Mouse (Mus musculus): ENCODE results near the gene Hist1h4m. TPM values are rescaled to one million over a fixed set of nuclear protein-coding genes. Genes with fewer than 3 reads are reported as not detected.
A peak's percentile ranks its signal among the peaks of the same experiment; 100 is the strongest.
"Not testable (repeated sequence)": the region's sequence is repeated elsewhere in the genome, so short reads cannot be mapped to it uniquely, and the experiment has no call there.

Gene Hist1h4m
- polyA plus RNA-seq, 1 experiment from 2014 or later, result not detected

DNA sequence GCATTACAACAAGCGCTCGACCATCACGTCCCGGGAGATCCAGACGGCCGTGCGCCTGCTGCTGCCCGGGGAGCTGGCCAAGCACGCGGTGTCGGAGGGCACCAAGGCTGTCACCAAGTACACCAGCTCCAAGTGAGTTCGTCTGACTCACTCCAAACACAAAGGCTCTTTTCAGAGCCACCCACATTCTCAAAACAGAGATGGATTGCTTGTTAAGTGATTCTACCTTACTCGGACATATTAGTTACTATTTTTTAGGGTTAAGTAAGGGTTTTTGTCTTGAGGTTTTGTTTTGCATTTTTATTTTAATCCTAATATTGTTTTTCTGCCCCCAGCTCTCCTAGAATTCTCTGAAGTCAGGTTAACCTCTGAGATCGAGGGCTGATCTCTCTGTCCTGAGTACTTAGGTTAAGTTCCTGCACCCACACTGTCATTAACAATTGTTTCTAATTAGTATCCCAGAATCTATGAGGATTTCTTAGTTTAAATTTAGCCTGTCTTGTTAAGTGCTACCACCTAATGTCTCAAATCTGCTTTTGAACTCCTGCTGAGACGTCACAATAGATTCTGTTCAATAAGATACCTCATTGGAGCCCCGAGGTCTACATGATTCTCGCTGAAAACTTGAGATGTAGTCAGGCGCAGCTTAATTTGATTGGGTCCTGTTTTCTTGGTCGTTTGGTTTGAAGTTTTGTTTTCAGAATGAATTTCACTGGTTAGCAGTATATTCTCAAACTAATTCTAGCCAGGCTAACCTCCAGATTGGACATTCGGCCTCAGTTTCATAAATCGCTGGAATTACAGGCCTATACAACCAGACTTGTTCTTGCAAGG, 23.6 kb upstream of the Hist1h4m start:
- H3K27ac ChIP-seq (ENCODE audit: low read length), result no peak overlapping the region
- 27% methylated on average over 13 of the region's 21 CpGs for WGBS
- no peak overlapping the region for H3K9ac ChIP-seq (replicated peaks; ENCODE audit: low read depth)
- TF ChIP-seq CTCF (IDR thresholded peaks at IDR 0.05) (no peak), EP300 (IDR thresholded peaks at IDR 0.05) (no peak)
- ATAC-seq, result peak; percentile 24
- no peaks in the 10 kb centered on the region for H3K27me3 ChIP-seq (replicated peaks; ENCODE audit: insufficient read depth, low read length)
- peak; percentile 27 for DNase-seq (ENCODE audit: low spot score)
- peak overlapping the region; percentile 47; the same call in 1 of the 2 replicates for H3K4me2 ChIP-seq (replicated peaks; ENCODE audit: low read depth, low read length)
- H3K4me1 ChIP-seq (ENCODE audit: insufficient read depth, low read depth, low read length), result no peaks in the 10 kb centered on the region
- H3K4me3 ChIP-seq (ENCODE audit: low read depth, low read length), result peak overlapping the region; percentile 33; the same call in 1 of the 2 replicates
- no peaks in the 10 kb centered on the region for H3K9me3 ChIP-seq (ENCODE audit: low read length)
- no peaks in the 10 kb centered on the region for H3K36me3 ChIP-seq (ENCODE audit: insufficient read depth, low read length)

DNA sequence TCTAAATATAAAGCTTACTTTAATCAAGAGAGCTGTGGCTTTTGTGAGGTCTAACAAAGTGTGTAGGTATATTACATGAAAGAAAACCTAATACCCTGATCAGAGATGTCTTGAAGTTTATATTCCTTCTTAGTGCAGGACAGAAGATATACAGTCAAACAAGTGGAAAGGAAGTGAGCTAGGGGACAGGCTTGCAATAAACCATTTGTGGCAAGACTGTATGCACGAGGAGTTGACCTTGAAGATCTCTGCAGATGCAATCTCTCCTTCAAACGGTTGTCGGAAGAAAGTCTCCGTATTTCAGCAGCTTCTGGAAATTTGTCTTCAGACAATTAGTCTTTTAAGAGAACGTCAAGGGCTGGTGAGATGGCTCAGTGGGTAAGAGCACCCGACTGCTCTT, 21.6 kb upstream of the Hist1h4m start:
- H3K4me3 ChIP-seq (ENCODE audit: low read depth, low read length), result no peak overlapping the region
- no peaks in the 10 kb centered on the region for H3K4me1 ChIP-seq (ENCODE audit: insufficient read depth, low read depth, low read length)
- ATAC-seq (no peak), DNase-seq (ENCODE audit: low spot score) (peak; percentile 3)
- H3K4me2 ChIP-seq (replicated peaks; ENCODE audit: low read depth, low read length), result no peak overlapping the region
- H3K27ac ChIP-seq (ENCODE audit: low read length), result no peak overlapping the region
- no peak overlapping the region for H3K9ac ChIP-seq (replicated peaks; ENCODE audit: low read depth)
- no peaks in the 10 kb centered on the region for H3K36me3 ChIP-seq (ENCODE audit: insufficient read depth, low read length)
- no peaks in the 10 kb centered on the region for H3K9me3 ChIP-seq (ENCODE audit: low read length)
- TF ChIP-seq CTCF (IDR thresholded peaks at IDR 0.05) (no peak), EP300 (IDR thresholded peaks at IDR 0.05) (no peak)
- 45% methylated on average over 6 of the region's 6 CpGs for WGBS
- no peaks in the 10 kb centered on the region for H3K27me3 ChIP-seq (replicated peaks; ENCODE audit: insufficient read depth, low read length)

DNA sequence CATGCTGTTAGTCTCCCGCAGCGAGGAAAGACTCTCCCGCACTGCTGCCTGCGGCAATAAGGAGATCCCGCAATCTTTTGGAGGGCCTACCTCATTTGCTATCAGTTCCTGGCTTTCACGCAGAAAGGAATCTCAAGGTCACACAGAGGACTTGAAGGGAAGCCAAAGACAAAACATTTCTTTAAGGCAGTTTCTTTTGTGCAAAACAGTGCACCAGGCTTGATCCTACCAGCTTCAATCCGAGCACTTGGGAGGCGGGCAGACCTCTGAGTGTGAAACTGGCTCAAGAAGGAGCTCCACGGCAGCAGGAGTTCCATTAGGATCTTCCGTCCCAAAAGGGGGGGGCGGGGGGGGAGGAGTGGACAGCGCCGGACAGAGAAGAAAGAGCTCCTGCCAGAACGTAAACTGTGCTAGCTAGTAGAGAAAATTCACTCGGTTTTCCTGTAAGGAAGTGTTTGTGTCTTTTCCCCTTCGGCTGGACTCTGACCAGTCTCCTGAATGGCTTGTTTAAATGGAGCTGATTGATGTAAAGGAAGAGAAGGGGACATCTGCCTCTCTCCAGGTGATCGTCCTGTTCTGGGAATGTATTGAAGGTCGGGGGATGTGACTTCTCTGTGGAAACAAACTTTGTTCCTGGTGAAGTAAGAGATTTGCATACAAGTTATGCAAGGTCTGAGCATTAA, 20.8 kb upstream of the Hist1h4m start:
- no peaks in the 10 kb centered on the region for H3K4me1 ChIP-seq (ENCODE audit: insufficient read depth, low read depth, low read length)
- H3K27ac ChIP-seq (ENCODE audit: low read length), result no peak overlapping the region
- 9% methylated on average over 17 of the region's 18 CpGs for WGBS
- DNase-seq (ENCODE audit: low spot score), result peak; percentile 15
- H3K4me3 ChIP-seq (ENCODE audit: low read depth, low read length), result peak overlapping the region; percentile 19
- no peak for ATAC-seq
- H3K27me3 ChIP-seq (replicated peaks; ENCODE audit: insufficient read depth, low read length), result no peaks in the 10 kb centered on the region
- no peaks in the 10 kb centered on the region for H3K36me3 ChIP-seq (ENCODE audit: insufficient read depth, low read length)
- no peak for TF ChIP-seq CTCF (IDR thresholded peaks at IDR 0.05)
- TF ChIP-seq EP300 (IDR thresholded peaks at IDR 0.05), result no peak
- no peak overlapping the region for H3K9ac ChIP-seq (replicated peaks; ENCODE audit: low read depth)
- H3K9me3 ChIP-seq (ENCODE audit: low read length), result no peaks in the 10 kb centered on the region
- peak overlapping the region; percentile 52 for H3K4me2 ChIP-seq (replicated peaks; ENCODE audit: low read depth, low read length)

DNA sequence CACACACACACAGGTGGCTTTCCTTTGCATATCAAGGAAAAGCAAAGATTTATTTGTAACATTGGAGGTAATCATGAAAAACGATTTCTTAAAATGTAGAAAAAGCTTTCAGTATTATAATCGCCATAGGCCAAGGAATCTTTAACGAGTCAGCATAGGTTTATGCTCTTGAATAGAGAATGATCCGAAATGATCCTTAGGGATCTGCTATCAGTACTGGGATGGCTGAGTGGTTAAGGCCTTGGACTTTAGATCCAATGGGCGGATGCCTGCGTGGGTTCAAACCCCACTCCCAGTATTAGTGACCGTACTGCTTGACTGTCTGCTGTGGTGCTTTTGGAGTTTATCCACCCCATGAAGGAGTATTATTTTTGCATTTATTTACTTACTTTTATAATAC, 16.0 kb upstream of the Hist1h4m start:
- no peak for TF ChIP-seq CTCF (IDR thresholded peaks at IDR 0.05)
- no peak for TF ChIP-seq EP300 (IDR thresholded peaks at IDR 0.05)
- H3K9me3 ChIP-seq (ENCODE audit: low read length), result no peaks in the 10 kb centered on the region
- DNase-seq (ENCODE audit: low spot score), result no peak
- no peaks in the 10 kb centered on the region for H3K4me1 ChIP-seq (ENCODE audit: insufficient read depth, low read depth, low read length)
- no peaks in the 10 kb centered on the region for H3K36me3 ChIP-seq (ENCODE audit: insufficient read depth, low read length)
- no peak for ATAC-seq
- H3K27ac ChIP-seq (ENCODE audit: low read length), result no peak overlapping the region
- H3K27me3 ChIP-seq (replicated peaks; ENCODE audit: insufficient read depth, low read length), result no peaks in the 10 kb centered on the region
- WGBS, result 91% methylated on average over 7 of the region's 7 CpGs
- H3K4me2 ChIP-seq (replicated peaks; ENCODE audit: low read depth, low read length), result no peak overlapping the region
- no peak overlapping the region for H3K4me3 ChIP-seq (ENCODE audit: low read depth, low read length)
- no peak overlapping the region for H3K9ac ChIP-seq (replicated peaks; ENCODE audit: low read depth)

DNA sequence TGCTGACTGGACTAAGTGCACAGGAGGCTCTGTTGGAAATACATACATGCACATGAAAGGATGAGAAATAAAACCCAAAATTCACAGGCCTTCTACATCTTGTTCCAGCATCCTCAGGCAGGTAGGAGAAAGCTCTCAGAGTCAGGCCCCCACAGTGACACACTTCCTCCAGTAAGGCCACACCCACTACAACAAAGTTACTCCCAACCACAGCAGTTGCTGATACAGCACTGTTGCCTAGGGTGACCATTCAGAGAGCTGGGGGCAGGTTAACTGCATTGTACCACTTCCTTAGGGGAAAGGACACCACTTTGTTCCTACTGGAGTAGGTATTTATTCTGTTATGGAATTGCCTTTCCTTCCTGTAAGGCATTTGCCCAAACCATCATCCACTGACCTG, 14.4 kb upstream of the Hist1h4m start:
- DNase-seq (ENCODE audit: low spot score); H3K4me1 ChIP-seq (ENCODE audit: insufficient read depth, low read depth, low read length); H3K27me3 ChIP-seq (replicated peaks; ENCODE audit: insufficient read depth, low read length); ATAC-seq; H3K9me3 ChIP-seq (ENCODE audit: low read length); H3K4me3 ChIP-seq (ENCODE audit: low read depth, low read length); H3K9ac ChIP-seq (replicated peaks; ENCODE audit: low read depth); H3K36me3 ChIP-seq (ENCODE audit: insufficient read depth, low read length); H3K4me2 ChIP-seq (replicated peaks; ENCODE audit: low read depth, low read length); H3K27ac ChIP-seq (ENCODE audit: low read length): not testable (repeated sequence)

DNA sequence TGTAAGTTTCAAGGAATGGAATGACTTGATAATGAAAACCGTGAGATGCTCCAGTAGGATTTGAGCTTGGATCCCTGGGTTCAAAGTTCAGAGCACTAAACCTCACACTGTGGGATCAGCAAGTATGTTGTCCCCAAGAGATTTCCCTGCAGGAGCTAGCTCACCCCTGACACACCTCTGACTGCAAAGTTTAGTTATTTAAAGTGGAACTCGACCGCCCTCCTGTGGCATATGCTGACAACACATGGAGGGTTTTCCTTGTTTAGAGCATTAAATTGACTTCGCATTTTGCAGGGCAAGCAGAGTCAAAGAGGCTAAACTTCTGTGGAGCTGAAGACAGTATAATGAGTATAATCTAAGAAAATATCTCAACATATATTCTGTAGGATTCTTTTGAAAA, 8.5 kb upstream of the Hist1h4m start:
- H3K4me1 ChIP-seq (ENCODE audit: insufficient read depth, low read depth, low read length); H3K27ac ChIP-seq (ENCODE audit: low read length); H3K4me3 ChIP-seq (ENCODE audit: low read depth, low read length); H3K27me3 ChIP-seq (replicated peaks; ENCODE audit: insufficient read depth, low read length); H3K9me3 ChIP-seq (ENCODE audit: low read length); H3K9ac ChIP-seq (replicated peaks; ENCODE audit: low read depth); H3K4me2 ChIP-seq (replicated peaks; ENCODE audit: low read depth, low read length); H3K36me3 ChIP-seq (ENCODE audit: insufficient read depth, low read length); DNase-seq (ENCODE audit: low spot score): not testable (repeated sequence)
- WGBS, result no CpG with 5 or more reads among the region's 4 CpGs
- peak; percentile 85 for ATAC-seq

DNA sequence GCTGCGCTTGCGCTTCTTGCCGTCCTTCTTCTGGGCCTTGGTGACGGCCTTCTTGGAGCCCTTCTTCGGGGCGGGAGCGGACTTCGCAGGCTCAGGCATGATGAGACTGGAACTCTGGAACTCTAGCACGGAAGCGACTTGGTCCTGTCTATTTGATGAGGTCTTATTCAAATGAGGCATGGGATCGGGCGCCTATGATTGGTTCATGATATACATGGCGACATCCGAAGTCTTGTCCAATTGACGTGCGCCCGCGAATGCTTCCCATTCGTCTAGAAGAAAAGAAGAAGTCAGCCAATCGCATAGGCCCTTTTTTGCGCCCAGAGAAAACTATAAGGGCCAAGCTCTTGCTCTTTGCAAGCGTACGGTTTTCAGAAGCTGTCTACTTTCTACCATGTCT, 1.5 kb upstream of the Hist1h4m start, which contains the start of the genes Hist1h2bq and Hist1h2ao:
Gene Hist1h2bq (minus strand): TSS at position 125 of the 400 bp plus-strand sequence.
Gene Hist1h2ao (plus strand): TSS at position 393 of the 400 bp plus-strand sequence.
- not testable (repeated sequence) for H3K4me1 ChIP-seq (ENCODE audit: insufficient read depth, low read depth, low read length); H3K9ac ChIP-seq (replicated peaks; ENCODE audit: low read depth); H3K27ac ChIP-seq (ENCODE audit: low read length); H3K4me3 ChIP-seq (ENCODE audit: low read depth, low read length); H3K4me2 ChIP-seq (replicated peaks; ENCODE audit: low read depth, low read length); H3K9me3 ChIP-seq (ENCODE audit: low read length); DNase-seq (ENCODE audit: low spot score); H3K27me3 ChIP-seq (replicated peaks; ENCODE audit: insufficient read depth, low read length); H3K36me3 ChIP-seq (ENCODE audit: insufficient read depth, low read length)
- no CpG with 5 or more reads among the region's 23 CpGs for WGBS
- peak; percentile 96 for ATAC-seq

DNA sequence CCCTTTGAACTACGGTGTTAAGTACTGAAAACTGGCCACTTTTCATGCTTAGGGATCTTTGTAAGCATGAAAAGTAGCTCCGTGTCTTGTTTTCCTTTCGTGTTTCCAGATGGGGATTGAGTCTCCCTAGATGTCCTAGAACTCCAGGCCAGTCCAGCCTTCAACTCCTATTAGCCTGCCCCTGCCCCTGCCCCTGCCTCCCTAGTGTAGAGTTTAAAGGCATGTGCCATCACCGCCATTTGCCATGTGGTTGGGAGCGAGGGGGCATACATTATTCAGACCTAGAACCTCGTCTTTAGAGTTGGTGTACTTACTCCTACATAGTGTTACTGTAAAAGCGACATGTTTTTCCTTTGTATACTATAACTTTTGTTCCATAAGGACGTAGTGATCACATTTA, 472 bp upstream of the Hist1h4m start:
- ATAC-seq, result not testable (repeated sequence)
- no CpG with 5 or more reads among the region's 8 CpGs for WGBS

DNA sequence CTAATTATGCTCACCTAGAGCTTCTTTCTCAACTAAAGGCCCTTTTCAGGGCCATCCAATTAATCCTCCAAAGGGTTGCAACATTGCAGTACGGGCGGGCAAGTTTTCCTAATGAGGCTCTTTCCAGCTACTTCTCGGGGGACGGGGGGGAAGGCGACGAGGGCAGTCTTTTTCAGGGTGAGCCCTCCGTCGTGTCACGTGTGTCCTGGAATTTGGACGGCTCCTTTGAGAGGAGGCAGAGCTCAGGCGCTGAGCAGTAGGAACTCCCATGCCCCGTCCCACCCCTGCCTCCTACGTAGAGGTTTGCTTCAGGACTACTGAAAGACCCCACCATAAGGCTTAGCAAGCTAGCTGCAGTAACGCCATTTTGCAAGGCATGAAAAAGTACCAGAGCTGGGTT, 546 bp downstream of the Hist1h4m start:
- 2% methylated on average over 11 of the region's 14 CpGs for WGBS
- ATAC-seq, result peak; percentile 49
- not testable (repeated sequence) for H3K36me3 ChIP-seq (ENCODE audit: insufficient read depth, low read length); DNase-seq (ENCODE audit: low spot score); H3K27me3 ChIP-seq (replicated peaks; ENCODE audit: insufficient read depth, low read length); H3K9me3 ChIP-seq (ENCODE audit: low read length); H3K4me2 ChIP-seq (replicated peaks; ENCODE audit: low read depth, low read length); H3K27ac ChIP-seq (ENCODE audit: low read length); H3K4me1 ChIP-seq (ENCODE audit: insufficient read depth, low read depth, low read length); H3K4me3 ChIP-seq (ENCODE audit: low read depth, low read length); H3K9ac ChIP-seq (replicated peaks; ENCODE audit: low read depth)

More for the DNA sequence above, 472 bp upstream of the Hist1h4m start:
- not testable (repeated sequence) for H3K9me3 ChIP-seq (ENCODE audit: low read length); DNase-seq (ENCODE audit: low spot score); H3K27ac ChIP-seq (ENCODE audit: low read length); H3K9ac ChIP-seq (replicated peaks; ENCODE audit: low read depth); H3K36me3 ChIP-seq (ENCODE audit: insufficient read depth, low read length); H3K4me2 ChIP-seq (replicated peaks; ENCODE audit: low read depth, low read length); H3K27me3 ChIP-seq (replicated peaks; ENCODE audit: insufficient read depth, low read length); H3K4me3 ChIP-seq (ENCODE audit: low read depth, low read length); H3K4me1 ChIP-seq (ENCODE audit: insufficient read depth, low read depth, low read length)

Data from lung, postnatal 0 days (tissue).